Mouse (Mus musculus): Measurements from ENCODE around the gene Fam50b. TPM values are rescaled to one million over a fixed set of nuclear protein-coding genes. Genes with fewer than 3 reads are reported as not detected.
A peak's percentile ranks its signal among the peaks of the same experiment; 100 is the strongest.

Gene Fam50b
- total RNA-seq, 2 experiments from 2014 or later: not detected

- intact Hi-C loops (cut with DNase I): no loop called here
- no peak for DNase-seq
Measured at GRCm38 (mm10) chr13:34789176-34789818, 54.6 kb downstream of the Fam50b start.

GRCm38 (mm10) chr13:34793066-34793465 lies 58.4 kb downstream of the Fam50b start:
- DNase-seq: no peak
- intact Hi-C loops (cut with DNase I): no loop called here

- intact Hi-C loops (cut with DNase I): no loop called here
- peak; percentile 65 for DNase-seq
Measured at GRCm38 (mm10) chr13:34793816-34794215, 59.2 kb downstream of the Fam50b start.

GRCm38 (mm10) chr13:34794426-34794825 lies 59.8 kb downstream of the Fam50b start:
- intact Hi-C loops (cut with DNase I): no loop called here

More at GRCm38 (mm10) chr13:34794426-34794825, 59.8 kb downstream of the Fam50b start:
- no peak for DNase-seq

Other genes with a start within 250 kb of the Fam50b start
- gene Pxdc1, start 81.4 kb upstream of the Fam50b start, total RNA-seq (2021): 1 to 10 TPM; 4.6 to 6.4 TPM
- gene Prpf4b, start 140.5 kb downstream of the Fam50b start, total RNA-seq (2021): 100 to 1,000 TPM in 1 of 2 experiments, 10 to 100 TPM in 1; 92.7 to 100 TPM
- under 1 TPM; 0.28 to 0.32 TPM for gene Fam217a, start 189.5 kb downstream of the Fam50b start, total RNA-seq (2021)
- not detected for gene 4933417A18Rik, start 189.6 kb downstream of the Fam50b start, total RNA-seq (2021)
- 1 to 10 TPM in 1 of 2 experiments, not detected in 1; 1.0 TPM for gene Eci3, start 229.0 kb downstream of the Fam50b start, total RNA-seq (2021)